Mouse (Mus musculus) thymus, adult 2 months (tissue): ENCODE measurements around the gene Arhgap33. TPM values are rescaled to one million over a fixed set of nuclear protein-coding genes. Genes with fewer than 3 reads are reported as not detected.
A peak's percentile ranks its signal among the peaks of the same experiment; 100 is the strongest.

Experiments
- DNase-seq: peaks from one replicate; pipeline ENCODE4 v3.0.0; 2021
- H3K27ac ChIP-seq: fragments of 200-500 bp; 2 replicates; pipeline ENCODE4 v1.5.1; 2012; ENCODE audit warnings: low read length, control low read depth; ENCODE audit not compliant: control insufficient read depth, insufficient read depth
- H3K27me3 ChIP-seq: fragments of 200-500 bp; 2 replicates; pipeline ENCODE4 v1.6.1; 2012; ENCODE audit warnings: mild to moderate bottlenecking, low read length, moderate library complexity, mixed read lengths; ENCODE audit not compliant: control insufficient read depth, insufficient read depth
- H3K36me3 ChIP-seq: fragments of 200-500 bp; 2 replicates; pipeline ENCODE4 v1.6.1; 2012; ENCODE audit warnings: mild to moderate bottlenecking, low read length, moderate library complexity; ENCODE audit not compliant: control insufficient read depth, insufficient read depth
- H3K4me1 ChIP-seq: fragments of 200-500 bp; replicated peaks from 2 replicates; pipeline ENCODE4 v1.6.1; 2012; ENCODE audit warnings: low read length; ENCODE audit not compliant: control insufficient read depth, insufficient read depth
- H3K4me3 ChIP-seq: fragments of 200-500 bp; 2 replicates; pipeline ENCODE4 v1.5.1; 2012; ENCODE audit warnings: mild to moderate bottlenecking, low read length, control low read depth, moderate library complexity; ENCODE audit not compliant: control insufficient read depth, insufficient read depth
- CTCF ChIP-seq: fragments of 200-500 bp; IDR thresholded peaks from 2 replicates; pipeline ENCODE4 v1.5.1; 2012; ENCODE audit warnings: mild to moderate bottlenecking, control low read depth, low read length, moderate library complexity, borderline replicate concordance; ENCODE audit not compliant: control insufficient read depth, poor library complexity, insufficient read depth; ENCODE audit errors: extremely low read depth
- POLR2A ChIP-seq: fragments of 200-500 bp; IDR thresholded peaks from 2 replicates; pipeline ENCODE4 v1.6.1; 2012; ENCODE audit warnings: mild to moderate bottlenecking, low read length, control low read depth, moderate library complexity; ENCODE audit not compliant: control insufficient read depth, poor library complexity, insufficient read depth; ENCODE audit errors: extremely low read depth
- WGBS: fragments of 180-500 bp; shearing (Covaris S2); methylation state at CpG from one replicate; pipeline ENCODE4 v1.1.7; 2018; 5-methylcytosine and 5-hydroxymethylcytosine counted together
- polyA plus RNA-seq: library from polyadenylated mRNA; depleted of rRNA; stranded (reverse); fragments of >200 nt; gene quantifications from 2 replicates; pipeline ENCODE4 v1.2.3, GENCODE M21; 2012; rRNA removed

The Arhgap33 gene
- polyA plus RNA-seq, result 156 and 176 TPM in 2 replicates

DNA sequence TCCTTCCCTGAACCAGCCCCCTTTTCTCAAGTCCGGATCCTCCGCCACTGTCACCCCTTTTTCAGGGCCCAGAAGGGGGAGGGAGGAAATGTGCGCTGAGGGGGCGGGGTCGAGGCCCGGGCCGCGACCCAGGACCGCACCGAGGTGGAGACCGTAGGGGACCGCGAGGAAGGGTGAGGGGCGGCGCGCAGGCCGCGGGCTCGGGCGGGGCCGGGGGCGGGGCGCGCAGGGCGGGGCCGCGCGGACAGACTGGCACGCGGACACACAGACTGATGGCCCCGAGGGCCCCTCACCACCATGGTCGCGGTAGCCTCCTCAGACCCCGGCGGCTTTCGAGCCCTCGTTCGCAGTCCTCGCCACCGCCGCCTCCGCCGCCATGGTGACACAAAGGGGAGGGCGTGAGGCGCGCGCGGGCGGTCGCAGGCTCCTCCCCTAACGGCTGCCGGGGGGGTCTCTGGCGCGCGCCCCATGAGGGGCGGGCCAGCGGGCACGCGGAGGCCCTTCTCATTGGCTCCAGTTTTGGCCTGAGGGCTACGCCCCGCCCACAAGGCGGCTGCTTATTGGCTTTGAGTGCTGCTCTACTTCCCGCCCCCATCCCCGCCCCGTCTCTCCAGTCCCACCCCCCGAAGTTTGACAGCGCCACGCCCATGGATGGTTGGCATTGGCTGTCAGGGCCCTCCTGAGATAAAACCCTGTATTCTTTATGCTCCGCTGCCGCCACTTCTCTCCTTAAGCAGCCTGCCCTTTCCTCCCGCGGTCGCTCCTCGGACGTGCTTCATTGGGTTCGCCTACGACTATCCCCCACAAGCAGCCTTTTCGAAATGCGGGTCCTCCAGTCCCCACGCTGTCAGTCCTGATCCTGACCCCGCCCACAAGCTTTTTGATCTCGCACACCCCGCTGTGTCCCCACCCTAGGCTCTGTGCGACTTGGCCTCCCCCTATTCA lies at the start of gene Arhgap33:
TSS of gene Arhgap33 (minus strand) at position 428 of the 945 bp plus-strand sequence.
- WGBS, result under 1% methylated on average over 71 of the region's 84 CpGs
- H3K4me1 ChIP-seq, result peaks cover 12% of the 10 kb centered on the region
- no peaks in the 10 kb centered on the region for H3K27me3 ChIP-seq
- peaks cover 13% of the 10 kb centered on the region for H3K36me3 ChIP-seq
- peak; percentile 96 for DNase-seq
- H3K4me3 ChIP-seq, result peak within 1 kb of the TSS; percentile 80
- no peak within 1 kb of the TSS for H3K27ac ChIP-seq
- TF ChIP-seq POLR2A (0 out of 2 replicates have a peak, but pooled peaks have one; percentile 15), CTCF (0 out of 2 replicates have a peak, but pooled peaks have one; percentile 20)

DNA sequence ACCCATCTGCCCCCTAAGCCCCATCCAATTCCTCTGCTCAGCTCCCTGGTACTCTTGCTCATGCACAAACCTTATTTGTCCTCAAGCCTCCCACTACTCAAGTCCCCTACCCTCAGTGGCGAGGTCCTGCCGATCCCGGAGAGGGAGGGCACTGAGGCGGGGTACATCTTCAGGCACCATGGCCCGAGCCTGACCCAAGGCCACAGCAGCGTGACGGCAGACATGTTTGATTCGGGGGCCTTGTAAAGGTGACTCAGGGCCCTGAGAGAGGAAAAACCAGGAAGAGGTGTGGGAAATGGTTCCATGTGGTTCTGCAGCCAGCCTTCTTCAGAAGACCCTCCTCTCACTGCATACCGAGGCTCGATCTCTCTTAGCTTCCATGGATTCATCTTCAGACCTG lies 49.5 kb upstream of the Arhgap33 start:
- Histone ChIP-seq H3K4me3 (no peak overlapping the region), H3K27ac (no peak overlapping the region), H3K36me3 (peaks cover 61% of the 10 kb centered on the region), H3K4me1 (peaks cover 6% of the 10 kb centered on the region), H3K27me3 (no peaks in the 10 kb centered on the region)
- WGBS, result 94% methylated on average over 10 of the region's 10 CpGs
- TF ChIP-seq POLR2A (no peak), CTCF (no peak)
- DNase-seq, result no peak

DNA sequence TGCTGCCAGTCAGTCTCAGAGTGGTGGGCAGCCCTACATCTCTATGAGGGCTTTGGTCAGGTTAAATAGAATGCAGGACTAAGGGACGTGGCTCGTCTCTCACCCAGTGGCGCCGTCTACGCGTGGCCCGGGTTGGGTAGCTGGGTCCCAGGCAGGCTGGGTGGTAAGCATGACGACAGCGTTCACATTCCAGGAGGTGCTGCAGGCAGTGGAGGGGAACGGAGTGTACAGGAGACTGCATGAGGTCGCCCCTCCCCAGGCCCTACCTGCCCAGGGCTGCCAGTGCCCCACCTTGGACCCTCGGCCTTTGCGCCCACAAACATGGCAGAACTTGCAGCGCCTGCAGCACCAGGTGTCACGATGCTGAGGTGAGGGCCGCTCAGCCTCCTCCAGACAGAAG lies 46.7 kb upstream of the Arhgap33 start:
- DNase-seq, result no peak
- TF ChIP-seq POLR2A (no peak), CTCF (no peak)
- no peaks in the 10 kb centered on the region for H3K27me3 ChIP-seq
- no peaks in the 10 kb centered on the region for H3K4me1 ChIP-seq
- peaks cover 89% of the 10 kb centered on the region for H3K36me3 ChIP-seq
- no peak overlapping the region for H3K27ac ChIP-seq
- H3K4me3 ChIP-seq, result no peak overlapping the region
- 97% methylated on average over 16 of the region's 16 CpGs for WGBS

DNA sequence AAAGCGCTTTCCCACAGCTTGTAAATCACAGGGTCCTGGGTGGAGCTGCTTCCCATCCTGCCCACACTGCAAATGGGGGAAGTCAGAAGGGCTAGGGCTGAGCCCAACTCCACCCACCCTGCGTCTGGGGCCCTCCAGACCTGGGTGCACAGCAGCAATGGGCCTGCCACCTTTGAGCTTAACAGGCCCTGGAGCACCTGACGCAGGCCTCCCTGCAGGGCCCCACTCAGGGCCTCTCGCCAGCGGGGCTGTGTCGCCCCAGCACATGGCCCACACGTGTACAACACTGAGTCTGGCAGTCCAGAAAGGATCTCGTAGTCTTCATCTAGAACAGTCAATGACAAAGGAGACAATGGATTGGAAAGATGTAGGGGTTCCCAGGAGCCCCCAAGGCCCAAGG lies 45.1 kb upstream of the Arhgap33 start:
- WGBS, result 95% methylated on average over 8 of the region's 8 CpGs
- no peaks in the 10 kb centered on the region for H3K4me1 ChIP-seq
- no peak overlapping the region for H3K27ac ChIP-seq
- no peak for DNase-seq
- no peak overlapping the region for H3K4me3 ChIP-seq
- peaks cover 92% of the 10 kb centered on the region for H3K36me3 ChIP-seq
- no peak for TF ChIP-seq CTCF
- no peak for TF ChIP-seq POLR2A
- H3K27me3 ChIP-seq, result no peaks in the 10 kb centered on the region

DNA sequence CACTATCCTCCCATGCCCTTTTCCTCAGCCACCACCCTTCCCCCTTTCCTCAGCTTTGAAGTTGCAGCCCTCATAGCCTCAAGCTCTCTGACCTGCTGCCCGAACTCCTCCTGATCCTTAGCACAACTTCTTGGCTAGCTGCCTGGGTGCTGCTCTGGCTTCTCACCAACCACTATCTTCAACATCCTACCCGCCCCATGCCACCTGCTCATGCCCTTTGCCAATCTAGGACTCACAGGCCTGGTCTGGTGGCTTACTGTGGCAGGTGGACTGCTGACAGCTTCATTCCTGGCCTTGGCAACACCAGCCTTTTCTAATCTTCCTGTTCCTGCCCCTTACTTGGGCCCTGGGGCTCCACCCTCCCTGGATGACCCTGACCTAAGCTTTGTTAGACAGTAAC lies 38.1 kb upstream of the Arhgap33 start:
- no peak for DNase-seq
- no peaks in the 10 kb centered on the region for H3K4me1 ChIP-seq
- H3K4me3 ChIP-seq, result no peak overlapping the region
- H3K27ac ChIP-seq, result no peak overlapping the region
- H3K27me3 ChIP-seq, result no peaks in the 10 kb centered on the region
- H3K36me3 ChIP-seq, result peaks cover 80% of the 10 kb centered on the region
- 92% methylated on average over 2 of the region's 2 CpGs for WGBS
- no peak for TF ChIP-seq CTCF
- no peak for TF ChIP-seq POLR2A

DNA sequence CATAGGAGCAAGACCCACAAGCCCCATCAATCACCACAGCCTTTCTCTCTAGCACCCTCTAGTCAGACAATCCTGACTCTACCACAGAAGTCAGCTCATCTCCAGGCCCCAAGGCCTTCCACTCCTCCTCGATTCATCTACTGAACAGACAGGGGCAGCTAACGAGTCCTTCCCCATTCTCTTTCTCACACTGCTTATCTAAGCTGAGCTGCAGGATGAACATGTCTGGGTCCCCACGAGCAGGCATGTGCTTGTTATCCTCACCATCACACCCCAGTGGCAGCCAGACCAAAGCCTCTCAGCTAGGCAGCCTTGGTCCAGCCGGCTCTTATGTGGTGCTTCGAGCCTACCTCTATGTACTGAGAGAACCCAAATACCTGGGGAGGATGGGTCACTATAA lies 37.5 kb upstream of the Arhgap33 start:
- Histone ChIP-seq H3K27ac (no peak overlapping the region), H3K36me3 (peaks cover 75% of the 10 kb centered on the region)
- WGBS, result 95% methylated on average over 5 of the region's 5 CpGs

More for the DNA sequence above, 37.5 kb upstream of the Arhgap33 start:
- DNase-seq, result no peak
- TF ChIP-seq CTCF (no peak), POLR2A (no peak)
- Histone ChIP-seq H3K4me3 (no peak overlapping the region), H3K4me1 (no peaks in the 10 kb centered on the region), H3K27me3 (no peaks in the 10 kb centered on the region)
